Mouse (Mus musculus): ENCODE results near the gene Nmnat3.

Nmnat3 gene

DNA sequence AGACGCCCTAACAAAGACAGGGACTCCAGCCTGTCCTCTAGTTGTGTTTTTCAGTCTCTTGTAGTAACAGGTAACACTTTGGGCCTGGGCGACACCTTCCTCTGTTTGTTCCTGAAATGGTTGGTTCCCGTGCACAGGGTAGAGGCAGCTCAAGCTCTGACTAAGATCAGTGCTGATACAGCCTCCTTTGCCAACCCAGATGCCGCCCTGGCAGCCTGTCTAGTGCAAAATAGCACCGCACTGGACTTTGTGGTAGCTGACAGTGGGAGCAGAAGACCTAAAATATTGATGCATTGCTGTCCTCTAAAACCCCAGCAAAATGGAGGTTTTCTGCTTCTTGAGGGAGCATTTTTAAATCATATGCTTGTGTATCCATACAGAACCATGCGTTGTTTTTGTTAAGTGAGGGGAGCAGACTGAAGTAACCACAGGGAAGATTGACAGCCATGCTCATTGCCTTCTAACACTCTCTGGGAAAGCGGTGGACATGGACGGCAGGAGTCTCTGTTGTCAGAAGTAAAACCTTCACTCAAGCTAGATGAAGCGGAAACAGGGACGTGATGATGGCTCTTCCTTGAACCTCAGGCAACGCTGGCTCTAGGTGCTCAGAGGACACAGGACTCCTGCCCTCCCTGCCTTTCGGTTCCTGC lies 24.2 kb downstream of the Nmnat3 start:
- DNase-seq (ENCODE audit: inconsistent ontology term), result peak; percentile 34

DNA sequence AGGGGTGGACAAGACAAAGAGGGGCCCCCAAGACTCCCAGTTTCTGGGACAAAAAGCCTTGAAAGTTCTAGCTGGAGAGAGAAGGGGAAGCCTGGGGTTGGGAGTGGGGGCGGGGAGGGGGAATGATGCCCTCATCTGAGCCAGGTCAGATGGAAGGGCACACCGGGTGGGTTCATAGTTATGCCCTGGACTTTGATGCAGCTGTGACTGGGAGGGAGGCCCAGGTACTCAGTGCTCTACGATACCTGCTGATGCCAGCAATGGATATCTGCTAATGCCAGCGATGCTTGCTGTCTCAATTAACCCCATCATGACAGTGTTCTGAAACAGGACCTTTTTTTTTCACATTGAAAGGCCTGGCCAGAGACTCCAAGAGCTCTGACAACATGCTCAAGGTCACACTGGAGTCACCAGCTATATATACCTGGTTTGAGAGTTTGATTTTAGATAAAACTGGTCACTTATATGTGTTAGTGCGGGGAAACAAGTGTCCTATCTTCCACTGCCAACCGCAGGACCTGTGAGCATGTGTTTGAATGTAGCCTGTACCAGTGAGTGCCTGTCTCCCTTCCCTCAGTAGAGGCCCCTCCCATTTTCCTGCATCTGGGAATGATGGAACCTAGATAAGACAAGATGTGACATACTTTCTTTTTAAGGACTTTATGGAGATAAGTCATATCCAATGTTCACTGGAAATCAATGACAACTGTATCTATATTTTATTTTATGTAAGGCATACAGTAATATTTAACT lies 25.6 kb downstream of the Nmnat3 start:
- no peak for DNase-seq (ENCODE audit: inconsistent ontology term)

DNA sequence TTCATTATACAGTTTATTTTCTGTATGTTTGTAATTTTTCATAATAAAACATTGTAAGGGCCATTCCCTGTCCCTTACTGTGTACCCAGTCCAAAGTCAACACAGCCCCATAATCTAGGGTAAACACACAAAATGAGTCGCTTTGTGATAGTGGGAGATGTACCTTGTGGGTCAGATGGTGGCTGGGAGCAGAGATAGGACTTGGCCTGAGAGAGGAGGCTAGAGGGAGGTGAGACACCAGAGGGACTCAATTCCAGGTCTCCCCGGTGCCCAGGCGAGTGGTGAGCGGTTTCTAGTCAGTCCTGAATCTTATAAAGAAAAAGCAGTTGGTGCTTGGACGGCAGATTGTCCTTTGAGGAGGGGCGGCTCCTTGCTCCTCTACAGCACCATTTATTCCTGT lies 26.4 kb downstream of the Nmnat3 start:
- DNase-seq (ENCODE audit: inconsistent ontology term), result no peak

DNA sequence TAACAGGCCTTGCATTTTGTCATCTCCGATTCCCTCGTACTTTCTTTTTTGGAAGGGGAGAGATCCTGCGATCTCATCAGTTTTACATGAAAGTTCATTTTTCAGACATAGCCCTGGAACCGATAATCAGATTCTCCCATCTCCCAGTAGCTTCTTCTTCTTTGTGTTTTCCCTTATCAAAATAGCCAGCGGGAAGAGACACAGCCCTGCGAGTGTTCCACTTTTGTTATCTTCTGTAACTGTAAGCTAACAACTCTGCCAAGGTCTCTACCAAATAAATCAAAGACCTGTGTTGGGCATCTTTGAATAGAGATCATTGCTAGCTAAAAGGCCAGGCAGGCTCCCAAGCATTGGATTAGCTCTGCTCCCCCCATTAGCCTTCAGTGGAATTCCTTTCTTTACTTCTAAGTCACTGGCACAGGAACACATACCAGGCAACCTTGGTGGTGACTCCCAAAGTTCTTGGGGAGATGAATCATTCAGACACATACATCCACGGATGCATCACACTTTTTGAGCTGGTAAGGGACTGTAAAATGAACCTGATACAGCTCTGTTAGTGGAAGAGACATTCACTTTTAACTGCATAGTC lies 26.9 kb downstream of the Nmnat3 start:
- peak; percentile 73 for DNase-seq (ENCODE audit: inconsistent ontology term)

DNA sequence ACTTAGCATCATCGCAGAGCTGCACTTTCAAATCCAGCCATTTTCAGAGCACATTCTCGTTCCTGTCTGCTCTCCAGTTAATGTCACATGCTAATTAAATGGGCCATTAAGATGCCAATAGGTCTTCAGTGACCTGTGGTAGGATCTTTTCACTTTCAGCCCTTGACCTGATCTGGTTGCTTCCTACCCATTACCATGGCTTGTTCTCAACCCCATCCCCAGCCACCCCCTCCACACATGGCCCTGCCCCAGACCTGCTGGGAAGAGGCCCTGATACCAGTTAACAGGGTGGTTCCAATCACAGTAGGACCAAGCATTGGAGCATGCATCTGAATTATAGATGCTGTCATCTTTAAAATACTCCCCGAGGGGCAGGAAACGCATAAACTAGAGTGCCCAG lies 30.7 kb downstream of the Nmnat3 start:
- DNase-seq (ENCODE audit: inconsistent ontology term), result no peak

DNA sequence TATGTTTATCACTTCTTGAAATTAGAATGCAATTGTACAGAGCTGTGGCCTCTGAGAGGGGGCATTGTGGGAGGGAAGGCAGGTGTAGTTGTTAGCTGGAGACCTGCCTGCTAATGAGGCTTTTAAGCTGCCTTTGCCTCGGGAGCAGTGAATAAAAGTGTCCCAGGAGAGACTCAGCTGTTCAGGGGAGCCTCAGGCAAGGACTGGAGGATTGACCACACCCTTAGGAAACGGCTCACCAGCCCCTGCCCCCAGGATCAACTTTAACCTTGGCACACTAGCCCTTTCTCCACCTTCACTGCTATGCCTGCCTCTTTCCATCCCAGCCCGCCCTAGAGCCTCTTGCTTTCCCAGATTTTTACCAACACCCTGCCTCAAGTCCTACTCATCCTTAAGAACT lies 31.6 kb downstream of the Nmnat3 start:
- no peak for DNase-seq (ENCODE audit: inconsistent ontology term)

DNA sequence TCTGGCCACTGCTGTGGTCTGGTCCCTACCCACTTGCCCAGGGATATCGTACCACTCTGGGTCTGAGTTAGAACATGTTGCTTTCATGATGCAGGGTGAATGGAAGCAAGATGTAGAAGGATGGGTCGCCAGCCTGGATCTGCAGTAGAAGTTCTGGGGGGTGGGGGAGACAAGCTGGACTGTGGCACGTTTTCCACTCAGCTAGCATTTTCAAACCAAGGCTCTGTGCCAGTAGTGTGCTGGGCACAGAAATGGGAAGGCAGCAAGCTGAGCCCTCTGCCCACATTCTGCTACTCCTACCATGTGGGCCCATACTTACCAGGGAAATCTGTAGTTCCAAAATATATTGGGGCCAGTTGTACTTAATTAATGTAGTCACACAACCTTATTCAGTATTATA lies 33.5 kb downstream of the Nmnat3 start:
- no peak for DNase-seq (ENCODE audit: inconsistent ontology term)

DNA sequence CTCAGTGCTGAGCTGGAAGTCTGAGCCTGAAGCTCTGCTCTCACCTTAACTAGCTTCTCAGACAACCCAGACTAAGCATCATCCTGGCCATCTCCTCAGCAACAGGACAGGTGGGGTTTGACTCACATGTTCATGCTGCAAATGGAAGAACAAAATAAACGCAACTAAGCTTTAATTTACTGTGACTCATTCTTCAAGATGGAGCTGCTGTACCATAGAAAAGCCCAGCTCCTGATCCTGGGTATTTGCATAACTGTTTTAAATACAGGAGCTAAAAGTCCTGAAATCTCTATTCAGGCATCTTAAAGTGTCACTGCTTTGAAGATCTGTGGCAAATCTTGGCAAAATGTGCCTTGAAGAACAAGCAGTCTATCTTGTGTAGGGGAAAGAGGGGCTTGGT lies 38.9 kb downstream of the Nmnat3 start:
- no peak for DNase-seq (ENCODE audit: inconsistent ontology term)

DNA sequence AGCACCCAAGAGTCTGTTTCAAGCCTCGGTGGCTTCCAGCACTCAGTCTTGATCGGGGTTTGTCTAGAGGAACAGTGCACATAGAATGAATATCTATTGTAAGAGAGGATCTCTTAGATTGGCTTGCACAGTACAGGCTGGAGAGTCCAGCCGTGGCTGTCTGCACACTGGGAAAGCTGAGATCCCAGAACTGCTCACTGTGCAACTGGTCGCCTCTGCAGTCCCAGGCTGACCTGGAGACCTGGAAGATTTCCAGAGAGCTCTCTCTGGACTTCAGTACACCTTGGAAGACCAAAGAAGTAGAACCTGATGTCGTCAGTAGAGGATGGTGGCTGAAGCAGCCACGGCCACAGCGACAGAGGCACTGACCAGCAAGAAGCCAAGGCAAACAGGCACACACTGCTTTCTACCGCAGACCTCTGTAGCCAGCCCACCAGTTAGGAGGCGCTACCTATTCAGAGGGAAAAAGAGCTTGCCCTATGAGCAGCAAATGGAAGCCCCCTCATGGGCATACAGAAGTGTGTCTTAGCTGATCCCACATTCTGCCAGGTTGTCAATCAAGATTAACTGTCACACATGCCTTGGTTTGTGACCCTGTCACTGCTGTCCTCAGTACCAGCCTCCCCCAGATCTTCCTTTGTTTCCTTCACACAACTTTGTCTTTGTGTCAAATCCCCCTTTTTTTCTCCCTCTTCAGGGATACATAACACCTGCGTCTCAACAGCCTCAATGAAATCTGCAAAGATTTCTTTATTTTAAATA lies 41.4 kb downstream of the Nmnat3 start:
- no peak for DNase-seq (ENCODE audit: inconsistent ontology term)

DNA sequence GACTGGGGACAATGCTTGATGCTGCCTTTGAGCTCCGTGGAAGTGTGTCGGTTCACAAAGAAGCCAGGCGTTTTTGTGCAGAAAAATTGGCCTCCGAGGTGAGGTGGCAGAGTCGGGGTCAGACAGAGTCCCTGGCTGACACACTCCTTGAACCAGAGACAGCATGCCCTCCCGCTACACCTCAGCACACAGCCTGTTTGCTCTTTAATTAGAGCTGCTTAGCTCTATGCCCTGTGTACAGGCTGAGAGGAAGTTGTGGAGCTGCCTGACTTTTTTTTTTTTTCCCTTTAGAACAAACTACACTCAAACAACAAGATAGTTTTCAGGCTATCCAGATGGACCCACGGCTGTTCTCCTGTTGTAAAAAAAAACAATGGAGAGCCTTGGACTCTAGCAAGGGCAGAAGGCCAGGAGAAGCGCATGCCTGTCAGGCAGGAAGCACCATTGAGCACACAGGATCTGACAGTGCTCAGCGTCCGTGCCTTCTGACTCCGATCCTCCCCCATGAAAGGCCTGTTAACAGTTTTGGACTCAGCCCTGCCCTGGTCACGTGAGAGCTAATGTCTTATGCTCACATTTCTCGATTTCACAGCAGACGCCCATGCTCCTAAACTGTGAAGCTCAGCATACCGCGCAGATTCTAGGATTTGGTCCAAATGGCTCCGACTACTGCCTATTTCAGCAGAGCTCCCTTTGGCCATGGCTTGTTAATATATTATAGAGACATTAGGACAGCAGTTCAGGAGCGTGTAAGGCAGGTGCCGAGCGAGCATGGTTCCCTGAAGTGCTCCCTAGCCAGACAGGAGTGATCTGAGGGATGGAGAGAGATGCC lies 42.3 kb downstream of the Nmnat3 start:
- peak; percentile 72 for DNase-seq (ENCODE audit: inconsistent ontology term)

DNA sequence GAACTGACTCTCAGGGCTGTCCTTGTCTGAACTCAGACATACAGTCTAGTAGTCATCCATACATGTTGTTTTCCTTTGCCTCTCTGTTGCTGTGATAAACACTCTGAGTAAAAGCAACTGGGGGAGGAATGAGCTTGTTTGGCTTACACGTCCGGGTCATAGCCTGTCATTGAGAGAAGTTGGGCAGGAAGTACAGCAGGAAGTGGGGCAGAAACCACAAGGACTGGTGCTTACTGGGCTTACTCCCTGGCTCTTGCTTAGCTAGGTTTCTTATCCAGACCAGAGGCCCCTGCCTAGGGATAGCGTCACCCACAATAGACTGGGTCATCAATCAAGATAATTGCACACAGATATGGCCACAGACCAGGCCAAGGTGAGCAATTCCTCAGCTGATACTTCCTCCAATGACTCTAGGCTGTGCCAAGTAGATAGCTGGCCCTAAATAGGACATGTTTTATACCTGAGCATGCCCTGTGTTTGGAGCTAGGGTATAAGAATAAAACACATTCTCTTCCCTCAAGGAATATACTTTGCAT lies 46.1 kb downstream of the Nmnat3 start:
- DNase-seq (ENCODE audit: inconsistent ontology term), result no peak

DNA sequence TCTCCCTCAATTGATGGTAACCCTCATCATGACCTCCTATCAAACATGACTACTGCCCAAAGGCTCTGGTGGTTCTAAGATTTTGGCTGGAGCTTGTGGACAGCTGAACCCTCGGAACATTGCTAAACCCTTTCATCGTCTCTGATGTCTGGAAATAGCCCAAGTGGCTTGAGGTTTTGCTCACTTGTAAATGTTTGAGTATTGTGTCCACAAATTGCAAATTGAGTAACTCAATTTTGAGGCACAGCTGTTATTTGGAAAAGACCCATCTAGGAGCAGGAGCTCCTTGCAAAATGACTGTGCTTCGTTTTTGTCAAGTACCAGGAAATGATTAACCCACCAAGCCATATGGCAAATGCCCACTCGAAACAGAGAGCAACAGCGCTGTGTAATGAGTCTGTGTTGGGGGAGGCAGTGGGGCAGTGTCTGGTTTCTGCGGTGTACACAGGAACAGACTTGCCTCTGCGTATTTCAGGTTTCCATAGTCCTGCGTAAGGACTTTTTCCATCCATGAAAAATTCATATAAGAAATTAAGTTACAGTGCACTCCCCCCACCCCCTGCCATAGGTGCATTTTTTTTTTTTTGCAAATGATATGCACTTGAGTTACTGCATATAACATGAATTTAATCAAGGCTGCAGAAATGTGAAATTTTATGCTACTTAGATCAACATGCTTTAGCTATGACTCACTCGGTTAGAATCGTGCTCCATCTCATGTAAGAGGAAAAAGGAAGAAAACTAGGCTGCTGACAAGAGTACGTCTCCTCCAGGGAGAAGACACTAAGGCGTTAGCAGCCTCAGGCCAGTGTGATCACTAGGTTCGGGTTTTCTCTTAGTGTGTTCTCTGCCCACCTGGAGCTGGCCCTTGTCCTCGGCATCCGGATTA lies 50.9 kb downstream of the Nmnat3 start:
- DNase-seq (ENCODE audit: inconsistent ontology term), result peak; percentile 67

DNA sequence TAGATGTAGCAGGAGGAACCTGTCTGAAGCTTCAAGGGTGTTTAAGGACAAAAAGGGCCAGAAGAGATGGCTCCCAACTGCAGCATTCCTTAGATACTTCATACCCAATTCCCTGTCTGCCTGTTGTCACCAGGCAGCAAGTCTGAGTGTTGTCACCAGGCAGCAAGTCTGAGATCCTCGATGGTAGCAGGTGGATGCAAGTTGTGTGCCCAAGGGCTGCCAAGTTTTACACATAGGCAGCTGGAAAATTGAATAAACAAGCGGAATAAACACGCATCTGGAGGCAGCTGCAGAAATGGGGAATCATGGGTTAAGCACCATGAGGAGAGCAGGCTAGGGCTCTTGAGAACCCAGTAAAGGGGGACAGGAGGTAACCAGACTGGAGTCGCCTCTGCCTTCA lies 52.7 kb downstream of the Nmnat3 start:
- no peak for DNase-seq (ENCODE audit: inconsistent ontology term)

DNA sequence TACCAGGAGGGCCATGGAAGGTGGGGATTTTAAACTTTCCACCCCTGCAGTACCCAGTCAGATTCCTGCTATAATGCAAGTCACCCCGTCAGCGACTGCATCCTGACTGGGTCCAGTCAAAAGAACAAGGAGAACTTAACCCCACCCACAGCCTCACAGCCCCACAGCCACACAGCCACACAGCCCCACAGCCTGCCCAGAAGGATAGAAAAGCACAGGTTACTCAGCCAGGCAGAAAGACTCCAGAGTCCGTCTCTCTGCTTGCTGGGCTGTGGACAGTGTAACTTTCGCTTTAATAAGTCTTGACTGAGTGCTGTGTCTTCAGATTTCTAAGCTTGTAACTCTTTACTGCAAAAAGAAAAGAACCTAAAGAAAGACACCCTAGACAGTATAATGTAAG lies 53.2 kb downstream of the Nmnat3 start:
- DNase-seq (ENCODE audit: inconsistent ontology term), result no peak

DNA sequence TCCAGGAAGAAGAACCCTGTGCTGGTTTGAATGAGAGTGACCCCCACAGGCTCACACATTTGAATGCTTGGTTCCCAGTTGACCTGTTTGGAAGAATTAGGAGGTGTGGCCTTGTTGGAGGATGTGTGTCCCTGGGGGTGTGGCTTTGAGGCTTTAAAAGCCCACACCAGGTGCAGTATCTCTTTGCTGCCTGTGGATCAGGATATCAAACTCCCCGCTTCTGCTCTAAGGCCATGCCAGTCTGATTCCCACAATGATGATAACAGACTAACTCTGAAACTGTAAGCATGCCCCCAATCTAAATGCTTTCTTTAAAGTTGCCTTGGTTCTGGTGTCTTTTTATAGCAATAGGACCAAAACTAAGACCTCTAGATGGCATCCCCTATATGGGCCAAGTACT lies 58.6 kb downstream of the Nmnat3 start:
- DNase-seq (ENCODE audit: inconsistent ontology term), result no peak

DNA sequence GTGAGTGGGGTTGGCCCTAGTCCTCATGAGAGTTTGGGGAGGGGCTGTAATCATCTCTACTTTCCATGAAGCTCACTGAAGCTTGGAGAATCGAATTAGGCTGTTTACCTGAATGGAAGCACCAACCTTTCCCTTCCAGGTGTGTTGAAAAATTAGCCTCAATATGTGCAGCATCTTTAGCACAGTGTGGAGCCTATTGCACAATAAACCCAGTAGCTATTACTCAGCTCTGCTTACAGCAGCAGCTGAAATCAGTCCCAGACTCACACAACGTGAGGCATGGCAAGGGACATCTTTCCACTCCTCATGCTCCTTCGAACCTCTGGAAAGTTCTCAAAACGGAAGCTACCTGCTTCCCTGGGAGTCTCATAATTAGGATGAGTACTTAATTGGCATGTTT lies 59.0 kb downstream of the Nmnat3 start:
- DNase-seq (ENCODE audit: inconsistent ontology term), result no peak

DNA sequence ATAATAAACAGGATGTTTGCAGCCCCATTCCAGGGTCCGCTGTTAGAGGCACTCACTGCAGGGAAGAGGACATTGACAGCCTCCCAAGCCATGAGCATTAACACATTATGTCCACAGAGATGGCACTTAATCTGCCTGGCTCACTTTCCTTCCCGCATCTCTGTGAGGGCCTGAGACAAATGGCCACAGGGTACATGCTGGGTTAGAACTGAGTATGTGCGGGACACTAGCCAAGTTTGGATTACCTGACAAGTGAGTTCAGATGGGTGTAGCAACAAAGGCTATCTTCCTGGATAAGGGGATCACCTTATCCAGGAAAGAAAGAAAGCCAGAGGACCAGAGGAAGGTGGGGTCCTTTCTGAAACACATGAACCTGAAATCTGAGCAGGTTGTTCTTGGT lies 59.8 kb downstream of the Nmnat3 start:
- no peak for DNase-seq (ENCODE audit: inconsistent ontology term)

DNA sequence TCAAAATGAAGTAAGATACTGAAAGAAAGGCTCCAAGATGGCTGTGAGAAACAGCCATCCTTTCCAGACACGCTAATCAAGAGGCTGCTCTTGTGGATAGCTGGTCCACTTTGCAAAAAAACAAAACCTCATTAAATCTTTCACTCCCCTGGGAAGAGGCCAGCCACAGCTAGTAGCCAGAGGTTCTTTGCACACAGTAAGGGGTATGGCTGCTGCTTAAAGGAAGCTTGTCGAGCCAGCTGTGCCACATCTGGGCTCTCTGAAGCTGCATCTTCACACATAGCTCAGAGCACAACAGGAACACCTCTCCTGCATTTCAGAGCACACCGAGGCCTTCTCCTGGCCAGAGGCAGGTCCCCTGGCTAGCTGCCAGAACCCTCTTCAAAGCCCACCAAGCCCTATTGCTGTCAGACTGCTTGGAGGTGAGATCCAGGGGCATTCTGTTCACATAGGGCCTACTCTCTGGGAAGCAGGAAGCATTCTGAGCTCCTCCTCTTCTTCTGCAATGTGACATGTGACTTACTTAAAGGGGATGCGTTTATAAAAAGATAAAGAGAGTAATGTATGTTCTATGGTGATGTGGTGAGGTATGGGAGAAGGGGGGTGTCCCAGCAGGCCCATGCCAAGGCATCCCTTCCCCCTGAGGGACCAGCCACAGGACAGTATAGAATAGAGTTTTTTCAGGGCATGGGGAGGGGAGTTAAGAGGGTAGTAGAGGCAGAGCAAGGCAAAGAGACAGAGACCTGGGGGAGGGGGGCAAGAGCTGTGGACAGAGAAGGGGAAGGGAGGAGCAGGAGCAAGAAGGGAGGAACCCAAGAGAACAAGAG lies 63.3 kb downstream of the Nmnat3 start:
- no peak for DNase-seq (ENCODE audit: inconsistent ontology term)

DNA sequence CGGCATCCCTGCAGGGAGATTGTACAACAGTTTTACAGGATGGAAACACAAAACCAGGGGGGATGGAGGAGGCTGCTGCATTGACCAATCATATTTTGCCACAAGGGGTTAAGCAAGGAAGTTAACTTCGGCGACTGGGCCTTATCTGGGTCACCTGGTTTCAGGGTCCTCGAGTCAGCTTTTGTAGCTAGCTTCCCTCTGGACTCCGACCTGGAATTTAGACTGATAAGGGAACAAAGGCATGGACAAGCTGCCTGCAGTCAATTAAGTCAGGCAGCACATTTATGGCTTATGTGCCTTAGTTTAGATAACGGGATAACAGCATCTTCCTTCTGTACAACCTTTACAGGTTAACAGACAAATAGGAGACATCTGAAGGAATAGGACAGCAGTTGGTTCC lies 65.1 kb downstream of the Nmnat3 start:
- no peak for DNase-seq (ENCODE audit: inconsistent ontology term)

Data from Muller cell, postnatal 12 days (primary cell).